Mouse (Mus musculus) lung, postnatal 36 days (tissue): ENCODE measurements at regions not wholly inside any gene's neighbourhood (a gene's known extent, or its start where the extent isn't known, plus 50 kb on each side); places are given as distances from the start of the nearest gene placed in this dataset.
A peak's percentile ranks its signal among the peaks of the same experiment; 100 is the strongest.
"Not testable (repeated sequence)": the region's sequence is repeated elsewhere in the genome, so short reads cannot be mapped to it uniquely, and the experiment has no call there.

ENCODE experiments used
- DNase-seq: peaks from one replicate; pipeline ENCODE4 v3.0.0; 2022; ENCODE audit warnings: mixed read lengths

GRCm38 (mm10) chr16:25478300-25478699 is 191.7 kb downstream of the Tprg start:
- no peak for DNase-seq

GRCm38 (mm10) chr16:25483831-25484254 is 197.2 kb downstream of the Tprg start:
- DNase-seq: peak; percentile 61

GRCm38 (mm10) chr16:25485007-25485406 is 198.4 kb downstream of the Tprg start:
- DNase-seq: no peak

- no peak for DNase-seq
These were observed 197.0 kb upstream of the Trp63 start for GRCm38 (mm10) chr16:25486477-25487094.

- no peak for DNase-seq
These were observed 192.7 kb upstream of the Trp63 start for GRCm38 (mm10) chr16:25490847-25491246.

- DNase-seq: no peak
These were observed 189.4 kb upstream of the Trp63 start for GRCm38 (mm10) chr16:25494153-25494552.

GRCm38 (mm10) chr16:25495586-25496196 is 187.9 kb upstream of the Trp63 start:
- DNase-seq: no peak

GRCm38 (mm10) chr16:25504829-25505228 is 178.7 kb upstream of the Trp63 start:
- no peak for DNase-seq

GRCm38 (mm10) chr16:25517114-25517868 is 166.3 kb upstream of the Trp63 start:
- no peak for DNase-seq

GRCm38 (mm10) chr16:25523141-25523540 is 160.4 kb upstream of the Trp63 start:
- DNase-seq: not testable (repeated sequence)

GRCm38 (mm10) chr16:25523621-25524020 is 159.9 kb upstream of the Trp63 start:
- DNase-seq: no peak

GRCm38 (mm10) chr16:25527850-25528249 is 155.7 kb upstream of the Trp63 start:
- DNase-seq: no peak

- DNase-seq: no peak
These were observed 155.2 kb upstream of the Trp63 start for GRCm38 (mm10) chr16:25528313-25528712.

GRCm38 (mm10) chr16:25529681-25530080 is 153.9 kb upstream of the Trp63 start:
- no peak for DNase-seq

GRCm38 (mm10) chr16:25531761-25532336 is 151.7 kb upstream of the Trp63 start:
- peak; percentile 4 for DNase-seq

GRCm38 (mm10) chr16:25532519-25533205 is 150.9 kb upstream of the Trp63 start:
- no peak for DNase-seq

- DNase-seq: no peak
These were observed 150.4 kb upstream of the Trp63 start for GRCm38 (mm10) chr16:25533206-25533580.

GRCm38 (mm10) chr16:25536550-25536949 is 147.0 kb upstream of the Trp63 start:
- DNase-seq: no peak

- no peak for DNase-seq
These were observed 133.9 kb upstream of the Trp63 start for GRCm38 (mm10) chr16:25549542-25550110.

GRCm38 (mm10) chr16:25557181-25557580 is 126.4 kb upstream of the Trp63 start:
- DNase-seq: no peak

GRCm38 (mm10) chr16:25580216-25580615 is 103.3 kb upstream of the Trp63 start:
- no peak for DNase-seq

- DNase-seq: peak; percentile 54
These were observed 99.1 kb upstream of the Trp63 start for GRCm38 (mm10) chr16:25584337-25585069.
